Mouse (Mus musculus): ENCODE data around the gene Rnf123. TPM values are rescaled to one million over a fixed set of nuclear protein-coding genes. Genes with fewer than 3 reads are reported as not detected.

Rnf123 gene
- polyA plus RNA-seq, 1 experiment from 2014 or later, result 33.5 TPM

DNA sequence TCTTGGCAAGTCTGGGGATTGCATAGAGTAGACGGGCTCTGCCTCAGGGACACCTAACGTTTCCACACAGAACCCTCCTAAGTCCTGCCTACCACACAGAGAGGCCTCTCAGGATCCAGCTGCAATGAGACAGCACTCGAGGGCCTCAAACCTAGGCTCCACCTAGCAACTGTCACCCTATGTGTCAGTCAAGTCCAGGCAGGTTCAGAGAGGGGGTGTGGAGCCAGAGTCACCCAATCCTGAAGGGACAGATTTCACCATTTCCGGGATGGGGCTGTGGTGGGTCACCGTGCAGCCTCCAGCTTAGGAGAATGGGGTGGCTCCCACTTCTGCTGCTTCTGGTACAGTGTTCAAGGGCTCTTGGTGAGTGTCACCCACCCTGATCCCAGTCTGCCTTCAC is 3.0 kb downstream of the Rnf123 start, which contains the start of gene Mst1:
Gene Mst1 (plus strand): TSS at position 269 of the 400 bp plus-strand sequence.
- H3K4me1 ChIP-seq (ENCODE audit: control insufficient read depth, insufficient read depth, low read length), result peaks cover 17% of the 10 kb centered on the region
- H3K4me2 ChIP-seq (replicated peaks; ENCODE audit: low read depth, low read length), result peak within 1 kb of the TSS; percentile 88
- peak; percentile 65; the same call in 1 of the 2 replicates for ATAC-seq (ENCODE audit: insufficient number of reproducible peaks, insufficient read depth, low FRiP score, low read depth)
- peak within 1 kb of the TSS; percentile 44; the same call in 1 of the 2 replicates for H3K27ac ChIP-seq (ENCODE audit: low read length)
- H3K9ac ChIP-seq (replicated peaks; ENCODE audit: low read depth, low read length), result peak within 1 kb of the TSS; percentile 88
- no peaks in the 10 kb centered on the region for H3K9me3 ChIP-seq (ENCODE audit: control insufficient read depth, low read depth, low read length)
- 64% methylated on average over 5 of the region's 5 CpGs for WGBS
- H3K4me3 ChIP-seq (ENCODE audit: low read depth, low read length), result peak within 1 kb of the TSS; percentile 73
- peaks cover 15% of the 10 kb centered on the region; the same call in 1 of the 2 replicates for H3K27me3 ChIP-seq (ENCODE audit: control insufficient read depth, insufficient read depth, low read length)
- H3K36me3 ChIP-seq (ENCODE audit: control insufficient read depth, insufficient read depth, low read length), result peaks cover 6% of the 10 kb centered on the region; the same call in 1 of the 2 replicates

DNA sequence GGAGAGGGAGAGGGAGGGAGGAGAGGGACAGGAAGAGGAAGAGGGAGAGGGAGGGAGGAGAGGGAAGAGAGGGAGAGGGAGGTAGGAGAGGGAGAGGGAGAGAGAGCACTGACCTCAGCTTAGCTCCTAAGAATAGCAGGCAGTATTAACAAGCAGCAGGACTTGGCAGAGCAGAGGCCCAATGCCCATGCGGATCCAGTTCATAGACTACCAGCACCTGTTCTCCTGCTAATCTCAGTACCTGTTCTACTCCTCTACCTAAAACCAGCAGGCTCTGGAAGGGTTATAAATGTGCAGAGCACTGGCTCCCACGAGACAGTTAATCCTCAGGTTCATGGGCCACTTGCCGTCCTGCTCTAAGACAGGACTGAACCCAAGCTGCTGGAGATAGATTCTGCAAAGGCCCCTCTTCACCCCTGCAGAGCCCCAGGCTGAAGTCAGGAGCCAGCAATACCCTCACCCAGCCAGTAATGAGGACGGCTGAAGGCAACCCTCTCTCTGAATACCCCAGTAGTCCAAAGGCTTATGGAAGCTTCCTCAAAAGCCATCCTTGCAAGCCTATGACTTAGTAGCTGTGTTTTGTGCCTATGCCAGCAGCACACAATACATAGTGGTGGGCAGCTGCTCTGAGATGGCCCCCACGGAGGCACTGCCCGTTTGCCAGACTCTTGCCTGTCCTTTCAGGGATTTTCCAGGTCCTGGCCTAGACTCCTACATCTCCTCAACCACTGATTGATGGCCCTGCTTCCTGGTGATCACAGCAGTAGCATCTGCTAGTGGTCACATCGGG is 9.8 kb downstream of the Rnf123 start:
- H3K36me3 ChIP-seq (ENCODE audit: control insufficient read depth, insufficient read depth, low read length), result peaks cover 13% of the 10 kb centered on the region; the same call in 1 of the 2 replicates
- H3K4me2 ChIP-seq (replicated peaks; ENCODE audit: low read depth, low read length), result no peak overlapping the region
- ATAC-seq (ENCODE audit: insufficient number of reproducible peaks, insufficient read depth, low FRiP score, low read depth), result no peak
- H3K4me1 ChIP-seq (ENCODE audit: control insufficient read depth, insufficient read depth, low read length), result peaks cover 5% of the 10 kb centered on the region
- H3K9ac ChIP-seq (replicated peaks; ENCODE audit: low read depth, low read length), result no peak overlapping the region
- no peaks in the 10 kb centered on the region for H3K9me3 ChIP-seq (ENCODE audit: control insufficient read depth, low read depth, low read length)
- H3K27me3 ChIP-seq (ENCODE audit: control insufficient read depth, insufficient read depth, low read length), result no peaks in the 10 kb centered on the region
- 50% methylated on average over 7 of the region's 7 CpGs for WGBS
- H3K27ac ChIP-seq (ENCODE audit: low read length), result no peak overlapping the region
- no peak overlapping the region for H3K4me3 ChIP-seq (ENCODE audit: low read depth, low read length)

DNA sequence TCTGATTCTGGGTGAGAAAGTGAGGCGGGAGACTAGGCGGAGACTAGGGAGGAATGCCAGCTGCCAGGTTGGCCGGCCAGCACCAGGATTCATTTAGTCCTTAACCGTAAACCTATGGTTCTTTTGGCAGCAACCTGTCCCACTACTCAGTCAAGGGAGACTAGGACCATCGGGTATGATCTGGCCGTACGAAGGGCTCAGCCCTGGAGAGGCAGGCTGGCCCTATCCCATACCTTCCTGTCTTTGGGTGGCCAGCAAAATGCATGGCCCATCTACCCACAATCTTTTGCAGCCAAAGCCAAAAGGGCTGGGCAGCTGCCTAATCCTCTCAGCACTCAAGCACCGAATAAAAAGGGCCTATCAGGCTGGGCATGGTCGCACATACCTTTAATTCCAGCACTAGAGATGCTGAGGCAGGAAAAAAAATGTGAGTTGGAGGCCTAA is 10.6 kb downstream of the Rnf123 start:
- H3K27me3 ChIP-seq (ENCODE audit: control insufficient read depth, insufficient read depth, low read length), result no peaks in the 10 kb centered on the region
- H3K9ac ChIP-seq (replicated peaks; ENCODE audit: low read depth, low read length), result no peak overlapping the region
- H3K36me3 ChIP-seq (ENCODE audit: control insufficient read depth, insufficient read depth, low read length), result peaks cover 13% of the 10 kb centered on the region; the same call in 1 of the 2 replicates
- WGBS, result 59% methylated on average over 9 of the region's 9 CpGs
- H3K4me3 ChIP-seq (ENCODE audit: low read depth, low read length), result no peak overlapping the region
- no peaks in the 10 kb centered on the region for H3K9me3 ChIP-seq (ENCODE audit: control insufficient read depth, low read depth, low read length)
- no peak overlapping the region for H3K4me2 ChIP-seq (replicated peaks; ENCODE audit: low read depth, low read length)
- no peak for ATAC-seq (ENCODE audit: insufficient number of reproducible peaks, insufficient read depth, low FRiP score, low read depth)
- H3K4me1 ChIP-seq (ENCODE audit: control insufficient read depth, insufficient read depth, low read length), result 0 out of 2 replicates have a peak, but pooled peaks cover 4% of the 10 kb centered on the region
- H3K27ac ChIP-seq (ENCODE audit: low read length), result no peak overlapping the region; the same call in 1 of the 2 replicates

DNA sequence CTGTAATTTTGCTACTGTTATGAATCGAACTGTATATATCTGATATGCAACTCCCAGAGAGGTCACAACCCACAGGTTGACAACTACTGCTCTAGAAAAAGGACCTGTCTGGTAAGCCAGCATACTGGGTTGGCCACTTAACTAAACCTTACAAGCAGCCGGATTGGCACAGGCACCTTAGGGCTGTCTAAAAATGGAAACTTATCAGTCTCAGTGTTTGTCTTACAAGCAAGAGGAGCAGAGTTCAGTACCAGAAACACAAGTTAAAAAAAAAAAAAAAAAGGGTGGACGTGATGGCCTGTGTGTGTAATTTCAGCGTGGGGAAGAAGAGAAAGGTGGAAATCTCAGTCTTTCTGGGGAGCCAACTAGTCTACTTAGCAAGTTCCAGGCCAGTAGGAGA is 11.3 kb downstream of the Rnf123 start:
- Histone ChIP-seq H3K4me1 (ENCODE audit: control insufficient read depth, insufficient read depth, low read length) (0 out of 2 replicates have a peak, but pooled peaks cover 4% of the 10 kb centered on the region), H3K27ac (ENCODE audit: low read length) (no peak overlapping the region; the same call in 1 of the 2 replicates), H3K9me3 (ENCODE audit: control insufficient read depth, low read depth, low read length) (no peaks in the 10 kb centered on the region), H3K27me3 (ENCODE audit: control insufficient read depth, insufficient read depth, low read length) (no peaks in the 10 kb centered on the region), H3K9ac (replicated peaks; ENCODE audit: low read depth, low read length) (no peak overlapping the region), H3K36me3 (ENCODE audit: control insufficient read depth, insufficient read depth, low read length) (peaks cover 10% of the 10 kb centered on the region; the same call in 1 of the 2 replicates), H3K4me2 (replicated peaks; ENCODE audit: low read depth, low read length) (no peak overlapping the region), H3K4me3 (ENCODE audit: low read depth, low read length) (no peak overlapping the region)
- WGBS, result 87% methylated on average over 4 of the region's 4 CpGs
- no peak for ATAC-seq (ENCODE audit: insufficient number of reproducible peaks, insufficient read depth, low FRiP score, low read depth)

DNA sequence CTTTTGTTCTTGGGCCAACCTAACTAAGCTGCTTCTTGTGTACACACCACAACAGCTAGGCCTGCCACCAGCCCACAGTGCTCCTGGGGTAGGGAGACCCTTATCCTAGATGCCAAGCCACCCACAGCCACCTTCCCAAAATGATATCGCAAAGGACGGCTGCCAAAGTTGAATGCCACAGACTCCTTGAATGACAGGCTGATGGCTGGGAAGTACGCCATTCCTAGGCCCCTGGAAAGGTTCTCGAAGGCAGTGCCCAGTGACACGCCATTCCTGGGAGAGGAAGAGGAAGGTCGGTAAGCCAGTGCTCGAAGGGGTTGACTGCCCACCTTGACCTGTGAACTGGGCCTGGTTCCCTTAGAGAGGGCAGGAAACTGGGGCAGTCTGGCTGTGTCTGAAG is 13.6 kb downstream of the Rnf123 start:
- H3K27ac ChIP-seq (ENCODE audit: low read length), result no peak overlapping the region
- peaks cover 10% of the 10 kb centered on the region; the same call in 1 of the 2 replicates for H3K36me3 ChIP-seq (ENCODE audit: control insufficient read depth, insufficient read depth, low read length)
- H3K27me3 ChIP-seq (ENCODE audit: control insufficient read depth, insufficient read depth, low read length), result no peaks in the 10 kb centered on the region
- H3K4me2 ChIP-seq (replicated peaks; ENCODE audit: low read depth, low read length), result no peak overlapping the region
- no peak for ATAC-seq (ENCODE audit: insufficient number of reproducible peaks, insufficient read depth, low FRiP score, low read depth)
- H3K4me3 ChIP-seq (ENCODE audit: low read depth, low read length), result no peak overlapping the region
- WGBS, result 87% methylated on average over 7 of the region's 7 CpGs
- H3K9ac ChIP-seq (replicated peaks; ENCODE audit: low read depth, low read length), result no peak overlapping the region
- H3K4me1 ChIP-seq (ENCODE audit: control insufficient read depth, insufficient read depth, low read length), result 0 out of 2 replicates have a peak, but pooled peaks cover 4% of the 10 kb centered on the region
- no peaks in the 10 kb centered on the region for H3K9me3 ChIP-seq (ENCODE audit: control insufficient read depth, low read depth, low read length)

DNA sequence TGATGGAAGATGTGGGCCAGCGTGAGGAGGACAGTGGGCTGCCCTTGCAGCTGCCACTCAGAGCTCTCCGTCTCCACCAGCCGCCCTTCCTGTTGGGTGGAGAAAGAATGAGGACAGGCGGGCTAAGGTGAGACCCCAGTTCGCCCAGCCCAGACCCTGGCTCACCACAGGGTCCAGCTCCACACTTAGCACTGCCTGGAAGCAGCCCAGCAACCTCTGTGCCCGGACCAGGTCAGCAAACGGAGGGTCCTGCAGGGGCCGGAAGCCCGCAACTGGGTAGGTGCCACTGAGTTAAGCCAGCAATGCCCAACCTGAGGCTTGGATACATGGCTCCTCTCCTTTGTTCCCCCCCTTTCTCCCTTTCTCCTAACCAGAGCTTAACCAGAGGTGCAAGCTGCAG is 14.1 kb downstream of the Rnf123 start:
- 0 out of 2 replicates have a peak, but pooled peaks cover 4% of the 10 kb centered on the region for H3K4me1 ChIP-seq (ENCODE audit: control insufficient read depth, insufficient read depth, low read length)
- no peaks in the 10 kb centered on the region for H3K27me3 ChIP-seq (ENCODE audit: control insufficient read depth, insufficient read depth, low read length)
- no peaks in the 10 kb centered on the region for H3K9me3 ChIP-seq (ENCODE audit: control insufficient read depth, low read depth, low read length)
- no peak overlapping the region for H3K27ac ChIP-seq (ENCODE audit: low read length)
- H3K9ac ChIP-seq (replicated peaks; ENCODE audit: low read depth, low read length), result no peak overlapping the region
- no peak overlapping the region for H3K4me3 ChIP-seq (ENCODE audit: low read depth, low read length)
- 93% methylated on average over 9 of the region's 9 CpGs for WGBS
- H3K36me3 ChIP-seq (ENCODE audit: control insufficient read depth, insufficient read depth, low read length), result peaks cover 10% of the 10 kb centered on the region; the same call in 1 of the 2 replicates
- H3K4me2 ChIP-seq (replicated peaks; ENCODE audit: low read depth, low read length), result no peak overlapping the region
- ATAC-seq (ENCODE audit: insufficient number of reproducible peaks, insufficient read depth, low FRiP score, low read depth), result no peak

DNA sequence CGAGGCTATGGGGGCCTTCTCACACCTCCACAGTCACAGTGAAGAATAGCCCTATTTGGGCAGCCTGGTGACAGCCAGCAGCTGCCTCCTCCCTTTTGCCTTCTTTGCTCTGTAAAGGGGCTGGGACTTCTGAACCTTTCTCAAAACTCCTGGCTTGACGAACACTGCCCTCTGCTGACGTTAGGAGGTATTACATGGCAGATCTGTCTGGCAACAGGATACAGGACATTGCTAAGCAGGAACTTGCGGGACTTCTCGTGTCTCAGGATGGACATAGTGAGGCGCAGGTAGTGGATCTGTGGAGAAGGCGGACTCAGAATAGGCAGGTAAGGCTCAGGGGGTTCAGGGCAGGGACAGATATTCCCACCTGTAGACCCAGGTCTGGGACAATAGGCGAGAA is 15.2 kb downstream of the Rnf123 start:
- Histone ChIP-seq H3K27me3 (ENCODE audit: control insufficient read depth, insufficient read depth, low read length) (no peaks in the 10 kb centered on the region), H3K4me2 (replicated peaks; ENCODE audit: low read depth, low read length) (no peak overlapping the region), H3K36me3 (ENCODE audit: control insufficient read depth, insufficient read depth, low read length) (peaks cover 20% of the 10 kb centered on the region), H3K9ac (replicated peaks; ENCODE audit: low read depth, low read length) (no peak overlapping the region), H3K4me3 (ENCODE audit: low read depth, low read length) (no peak overlapping the region), H3K9me3 (ENCODE audit: control insufficient read depth, low read depth, low read length) (no peaks in the 10 kb centered on the region), H3K4me1 (ENCODE audit: control insufficient read depth, insufficient read depth, low read length) (0 out of 2 replicates have a peak, but pooled peaks cover 4% of the 10 kb centered on the region), H3K27ac (ENCODE audit: low read length) (no peak overlapping the region)
- peak; percentile 12; the same call in 1 of the 2 replicates for ATAC-seq (ENCODE audit: insufficient number of reproducible peaks, insufficient read depth, low FRiP score, low read depth)
- WGBS, result 19% methylated on average over 8 of the region's 8 CpGs

DNA sequence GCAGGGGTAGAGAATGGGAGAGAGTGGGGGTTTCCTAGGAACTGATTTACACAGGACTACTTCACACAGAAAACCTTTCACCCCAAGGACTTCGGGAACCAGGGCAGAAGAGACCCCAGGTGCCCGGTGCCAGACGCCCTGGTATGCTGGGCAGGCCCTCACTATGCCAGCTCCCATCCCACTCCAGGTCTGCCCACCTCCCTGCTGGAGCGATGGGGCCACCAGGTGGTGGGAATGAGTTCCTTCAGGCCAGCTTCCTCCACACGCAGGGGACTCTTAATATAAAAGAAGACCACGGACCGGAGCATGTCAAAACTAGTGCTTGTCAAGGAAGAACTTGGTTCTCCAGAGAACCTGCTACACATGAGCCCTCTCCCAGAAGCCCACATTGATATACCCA is 15.9 kb downstream of the Rnf123 start:
- H3K4me1 ChIP-seq (ENCODE audit: control insufficient read depth, insufficient read depth, low read length), result 0 out of 2 replicates have a peak, but pooled peaks cover 4% of the 10 kb centered on the region
- no peaks in the 10 kb centered on the region for H3K9me3 ChIP-seq (ENCODE audit: control insufficient read depth, low read depth, low read length)
- H3K9ac ChIP-seq (replicated peaks; ENCODE audit: low read depth, low read length), result no peak overlapping the region
- H3K4me2 ChIP-seq (replicated peaks; ENCODE audit: low read depth, low read length), result no peak overlapping the region
- ATAC-seq (ENCODE audit: insufficient number of reproducible peaks, insufficient read depth, low FRiP score, low read depth), result no peak
- no peak overlapping the region for H3K4me3 ChIP-seq (ENCODE audit: low read depth, low read length)
- 85% methylated on average over 7 of the region's 7 CpGs for WGBS
- no peaks in the 10 kb centered on the region for H3K27me3 ChIP-seq (ENCODE audit: control insufficient read depth, insufficient read depth, low read length)
- peaks cover 23% of the 10 kb centered on the region for H3K36me3 ChIP-seq (ENCODE audit: control insufficient read depth, insufficient read depth, low read length)
- H3K27ac ChIP-seq (ENCODE audit: low read length), result no peak overlapping the region
